Mouse (Mus musculus) midbrain, embryonic 11.5 days (tissue): ENCODE data around the gene Unc5b. TPM values are rescaled to one million over a fixed set of nuclear protein-coding genes. Genes with fewer than 3 reads are reported as not detected.

Experiments
- ATAC-seq: fragments of 200-750 bp; cut with Nextera tagmentation; 2 replicates; pipeline ENCODE4 v1.8.0; 2017; ENCODE audit warnings: moderate TSS enrichment, moderate library complexity; ENCODE audit not compliant: low FRiP score
- DNase-seq: peaks from one replicate; pipeline ENCODE4 v3.0.0; 2015; ENCODE audit warnings: low spot score; ENCODE audit errors: missing footprints
- H3K27ac ChIP-seq: fragments of 300-500 bp; sonication (generic); 2 replicates; pipeline ENCODE4 v1.5.1; 2014; ENCODE audit warnings: low read depth, low read length
- H3K27me3 ChIP-seq: fragments of 300-500 bp; sonication (generic); 2 replicates; pipeline ENCODE4 v1.6.1; 2014; ENCODE audit warnings: mild to moderate bottlenecking, low read length, moderate library complexity, mixed read lengths; ENCODE audit not compliant: control insufficient read depth, insufficient read depth
- H3K36me3 ChIP-seq: fragments of 300-500 bp; sonication (generic); 2 replicates; pipeline ENCODE4 v1.6.1; 2014; ENCODE audit warnings: mild to moderate bottlenecking, low read length, moderate library complexity, mixed read lengths; ENCODE audit not compliant: control insufficient read depth, insufficient read depth
- H3K4me1 ChIP-seq: fragments of 300-500 bp; sonication (generic); 2 replicates; pipeline ENCODE4 v1.6.1; 2014; ENCODE audit warnings: low read length; ENCODE audit not compliant: control insufficient read depth, insufficient read depth
- H3K4me2 ChIP-seq: fragments of 300-500 bp; sonication (generic); 2 replicates; pipeline ENCODE4 v1.6.1; 2014; ENCODE audit warnings: mild to moderate bottlenecking, moderate library complexity
- H3K4me3 ChIP-seq: fragments of 300-500 bp; sonication (generic); 2 replicates; pipeline ENCODE4 v1.5.1; 2014; ENCODE audit warnings: low read depth, low read length
- H3K9ac ChIP-seq: fragments of 300-500 bp; sonication (generic); 2 replicates; pipeline ENCODE4 v1.6.1; 2014; ENCODE audit warnings: low read length
- H3K9me3 ChIP-seq: fragments of 300-500 bp; sonication (generic); 2 replicates; pipeline ENCODE4 v1.6.1; 2016; ENCODE audit warnings: low read length; ENCODE audit not compliant: control insufficient read depth
- WGBS: fragments of 180-500 bp; shearing (Covaris S2); extraction: QIAGEN DNeasy Blood & Tissue Kit; methylation state at CpG from one replicate; pipeline ENCODE4 v1.1.7; 2014; 5-methylcytosine and 5-hydroxymethylcytosine counted together
- polyA plus RNA-seq: library from polyadenylated mRNA; unstranded; fragments of >200 nt; fragmentation: Nextera tagmentation; extraction: Ambion mirVana; gene quantifications from 2 replicates; pipeline ENCODE4 v1.2.1, GENCODE M21; 2014

The Unc5b gene
- polyA plus RNA-seq, 1 experiment from 2014 or later: 3.5 TPM

- DNase-seq (no peak), ATAC-seq (no peak)
- Histone ChIP-seq H3K4me1 (peaks cover 4% of the 10 kb centered on the region; the same call in 1 of the 2 replicates), H3K9ac (no peak overlapping the region), H3K27ac (no peak overlapping the region), H3K27me3 (no peaks in the 10 kb centered on the region), H3K9me3 (no peaks in the 10 kb centered on the region), H3K4me2 (no peak overlapping the region), H3K4me3 (no peak overlapping the region), H3K36me3 (no peaks in the 10 kb centered on the region)
Observed at GRCm38 (mm10) chr10:60756146-60756545, 75.2 kb downstream of the Unc5b start.

- Histone ChIP-seq H3K27me3 (no peaks in the 10 kb centered on the region), H3K9ac (no peak overlapping the region), H3K4me1 (peaks cover 4% of the 10 kb centered on the region; the same call in 1 of the 2 replicates), H3K27ac (no peak overlapping the region), H3K4me2 (no peak overlapping the region), H3K36me3 (no peaks in the 10 kb centered on the region), H3K4me3 (no peak overlapping the region), H3K9me3 (no peaks in the 10 kb centered on the region)
- no peak for DNase-seq
- WGBS: 72% methylated on average over 8 of the region's 8 CpGs
- ATAC-seq: no peak
Observed at GRCm38 (mm10) chr10:60753941-60754340, 77.4 kb downstream of the Unc5b start.

- Histone ChIP-seq H3K9ac (peak overlapping the region; percentile 59; the same call in 1 of the 2 replicates), H3K9me3 (no peaks in the 10 kb centered on the region), H3K27me3 (no peaks in the 10 kb centered on the region), H3K4me2 (no peak overlapping the region), H3K4me1 (peaks cover 4% of the 10 kb centered on the region; the same call in 1 of the 2 replicates), H3K36me3 (no peaks in the 10 kb centered on the region), H3K4me3 (no peak overlapping the region), H3K27ac (no peak overlapping the region)
- ATAC-seq (no peak), DNase-seq (no peak)
- 76% methylated on average over 9 of the region's 9 CpGs for WGBS
Observed at GRCm38 (mm10) chr10:60753261-60753660, 78.1 kb downstream of the Unc5b start.

- no peaks in the 10 kb centered on the region for H3K9me3 ChIP-seq
- H3K36me3 ChIP-seq: no peaks in the 10 kb centered on the region
- H3K27ac ChIP-seq: peak within 1 kb of the TSS; percentile 56; the same call in 1 of the 2 replicates
- peak within 1 kb of the TSS; percentile 77 for H3K9ac ChIP-seq
- peak; percentile 95 for ATAC-seq
- H3K4me1 ChIP-seq: peaks cover 4% of the 10 kb centered on the region; the same call in 1 of the 2 replicates
- H3K27me3 ChIP-seq: no peaks in the 10 kb centered on the region
- H3K4me2 ChIP-seq: peak within 1 kb of the TSS; percentile 63
- WGBS: 7% methylated on average over 41 of the region's 41 CpGs
- DNase-seq: peak; percentile 100
- H3K4me3 ChIP-seq: peak within 1 kb of the TSS; percentile 49
Observed at GRCm38 (mm10) chr10:60752040-60753020, 79.1 kb downstream of the Unc5b start, which contains the start of gene Slc29a3. Gene Slc29a3 (minus strand): TSS chr10:60752794.

GRCm38 (mm10) chr10:60747667-60748212 lies 83.6 kb downstream of the Unc5b start:
- H3K4me2 ChIP-seq: no peak overlapping the region
- H3K36me3 ChIP-seq: no peaks in the 10 kb centered on the region
- no peaks in the 10 kb centered on the region for H3K9me3 ChIP-seq
- H3K27me3 ChIP-seq: no peaks in the 10 kb centered on the region
- no peak for DNase-seq
- H3K9ac ChIP-seq: 0 out of 2 replicates have a peak overlapping the region, but pooled peaks have one; percentile 17
- WGBS: 88% methylated on average over 6 of the region's 6 CpGs
- no peak overlapping the region for H3K27ac ChIP-seq
- no peak for ATAC-seq
- peaks cover 4% of the 10 kb centered on the region; the same call in 1 of the 2 replicates for H3K4me1 ChIP-seq
- H3K4me3 ChIP-seq: no peak overlapping the region

DNA sequence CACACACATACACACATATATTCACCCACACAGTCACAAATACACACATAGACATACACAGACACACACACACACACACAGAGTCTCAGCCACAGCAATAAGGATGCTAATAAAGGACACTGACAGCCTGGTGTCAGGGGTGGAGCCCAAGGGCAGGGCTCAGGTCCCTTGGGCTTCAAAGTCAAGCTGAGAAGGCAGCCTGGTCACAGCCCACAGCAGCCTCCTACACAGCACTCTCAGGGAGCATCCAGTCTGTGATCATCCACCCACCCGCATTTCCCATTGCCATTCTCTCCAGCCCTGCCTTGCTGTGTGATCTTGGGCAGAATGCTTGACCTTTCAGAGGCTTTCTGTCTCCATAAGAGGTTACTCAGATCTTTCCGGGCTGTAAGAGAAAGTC lies 84.9 kb downstream of the Unc5b start:
- H3K4me2 ChIP-seq: no peak overlapping the region

GRCm38 (mm10) chr10:60744543-60745290 lies 86.7 kb downstream of the Unc5b start:
- no peaks in the 10 kb centered on the region for H3K27me3 ChIP-seq
- no peak overlapping the region for H3K4me2 ChIP-seq
- 92% methylated on average over 13 of the region's 14 CpGs for WGBS
- no peak for DNase-seq
- ATAC-seq: no peak
- H3K4me3 ChIP-seq: no peak overlapping the region
- H3K9ac ChIP-seq: no peak overlapping the region
- H3K4me1 ChIP-seq: no peaks in the 10 kb centered on the region
- H3K9me3 ChIP-seq: no peaks in the 10 kb centered on the region
- no peaks in the 10 kb centered on the region for H3K36me3 ChIP-seq
- H3K27ac ChIP-seq: no peak overlapping the region

More for the DNA sequence above, 84.9 kb downstream of the Unc5b start:
- H3K4me3 ChIP-seq: no peak overlapping the region
- H3K27me3 ChIP-seq: no peaks in the 10 kb centered on the region
- H3K36me3 ChIP-seq: no peaks in the 10 kb centered on the region
- H3K4me1 ChIP-seq: no peaks in the 10 kb centered on the region
- no peaks in the 10 kb centered on the region for H3K9me3 ChIP-seq
- WGBS: 81% methylated on average over 2 of the region's 2 CpGs
- ATAC-seq: no peak
- H3K27ac ChIP-seq: no peak overlapping the region
- DNase-seq: no peak
- H3K9ac ChIP-seq: no peak overlapping the region

DNA sequence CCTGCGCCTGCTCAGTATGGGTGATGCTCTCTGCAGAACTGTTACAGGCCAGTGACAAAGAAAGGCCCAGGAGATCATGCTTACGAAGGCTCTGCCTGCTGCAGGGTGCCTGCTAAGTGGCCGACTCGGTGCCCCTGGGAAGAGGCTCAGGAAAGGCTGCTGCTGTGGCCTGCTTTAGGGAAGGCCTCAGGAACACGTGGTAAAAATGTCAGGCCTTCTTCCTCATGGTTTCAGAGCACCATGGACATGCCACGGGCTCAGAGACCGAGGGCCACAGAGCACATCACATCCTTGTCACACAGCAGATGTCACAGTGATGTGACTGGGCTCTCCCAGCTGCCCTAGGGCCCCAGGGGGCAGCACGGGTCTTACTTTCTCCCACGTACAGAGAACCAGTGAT lies 87.7 kb downstream of the Unc5b start:
- Histone ChIP-seq H3K9me3 (no peaks in the 10 kb centered on the region), H3K27ac (no peak overlapping the region), H3K27me3 (no peaks in the 10 kb centered on the region), H3K4me2 (no peak overlapping the region), H3K4me3 (no peak overlapping the region), H3K9ac (no peak overlapping the region), H3K4me1 (no peaks in the 10 kb centered on the region), H3K36me3 (no peaks in the 10 kb centered on the region)
- DNase-seq: no peak
- no peak for ATAC-seq
- 68% methylated on average over 9 of the region's 9 CpGs for WGBS
